Mouse (Mus musculus): ENCODE data around the gene Gsta3. TPM values are rescaled to one million over a fixed set of nuclear protein-coding genes. Genes with fewer than 3 reads are reported as not detected.

Gene Gsta3
- not detected for total RNA-seq (2023)

DNA sequence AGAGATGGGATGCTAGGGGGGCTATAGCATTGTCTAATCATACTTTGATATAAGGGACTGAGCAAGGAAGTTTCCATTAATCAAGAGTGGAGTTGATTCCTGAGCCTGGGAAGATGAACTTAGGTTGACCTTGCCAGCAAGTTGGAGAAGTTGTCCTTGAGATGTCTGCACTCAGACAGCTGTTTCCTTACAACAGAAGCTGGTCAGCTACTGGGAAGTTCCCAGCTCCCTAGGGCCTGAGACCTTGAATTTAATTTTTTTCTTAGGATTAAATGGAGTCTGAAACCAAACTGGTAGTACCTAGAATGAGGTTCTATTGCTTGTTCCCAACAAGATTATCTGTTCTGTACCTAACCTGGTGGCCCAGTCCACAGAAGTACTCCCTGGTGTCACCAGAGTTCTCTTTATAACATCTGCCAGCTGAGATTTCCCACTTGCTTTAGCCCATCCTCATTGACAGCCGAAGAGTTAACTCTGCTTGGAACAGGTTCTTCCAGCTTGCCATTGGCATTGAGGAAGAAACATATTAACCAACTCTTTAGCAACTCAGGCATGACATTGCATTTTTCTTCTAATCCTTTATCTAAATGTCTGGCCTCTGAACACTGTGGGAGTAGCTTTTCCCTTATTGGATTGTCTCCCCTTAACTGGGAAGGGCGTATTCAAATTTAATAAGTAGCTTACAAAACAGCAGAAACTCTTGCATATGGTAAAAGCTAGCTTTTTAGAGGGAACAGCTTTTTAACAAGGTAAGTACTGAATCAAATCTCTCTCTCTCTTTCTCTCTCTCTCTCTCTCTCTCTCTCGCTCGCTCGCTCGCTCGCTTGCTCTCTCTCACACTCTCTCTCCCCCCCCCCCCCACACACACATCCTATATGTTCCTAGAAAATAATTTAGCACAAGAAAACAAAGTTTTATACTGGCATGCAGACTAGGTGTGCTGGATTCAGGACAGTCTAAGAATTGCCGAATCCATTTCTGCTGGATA is at the start of gene Gsta3:
Gene Gsta3 (plus strand): TSS at position 679 of the 988 bp plus-strand sequence.

DNA sequence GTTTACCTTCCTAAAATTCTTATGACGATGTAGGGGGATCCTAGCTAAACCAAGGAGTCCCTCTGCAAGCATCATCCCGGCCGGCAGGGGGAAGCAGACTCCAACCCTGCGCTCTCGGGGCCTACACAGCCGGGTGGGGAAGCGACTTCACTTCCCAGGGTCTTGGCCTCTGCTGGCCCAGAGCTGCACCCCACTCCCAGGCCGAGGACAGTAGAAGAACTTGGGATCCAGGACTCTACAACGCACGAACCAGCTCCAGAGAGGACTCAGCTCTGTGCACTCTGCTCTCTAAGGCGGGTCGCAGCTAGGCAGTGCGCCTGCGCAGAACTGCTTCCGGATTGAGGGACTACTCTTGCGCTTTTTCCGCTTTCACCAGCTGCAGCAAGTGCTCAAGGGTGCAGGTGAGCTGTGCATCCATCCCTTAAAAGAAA is 21.9 kb upstream of the Gsta3 start, which contains the start of gene Tmem14a:
Gene Tmem14a (plus strand): TSS at position 87 of the 431 bp plus-strand sequence.

Other genes starting within 250 kb of the Gsta3 start
- gene Tram2, start 161.4 kb upstream of the Gsta3 start, total RNA-seq (2023) = 10 to 100 TPM; 16.9 to 19.9 TPM
- under 1 TPM; 0.44 to 0.51 TPM for gene Tmem14a, start 22.0 kb upstream of the Gsta3 start, total RNA-seq (2023)
- gene Khdc1a, start 109.1 kb downstream of the Gsta3 start, total RNA-seq (2023) = not detected
- gene Khdc1c, start 127.7 kb downstream of the Gsta3 start, total RNA-seq (2023) = not detected
- not detected for gene Khdc1b, start 143.0 kb downstream of the Gsta3 start, total RNA-seq (2023)

Measured in neutrophil, adult 59 days (primary cell).